Mouse (Mus musculus) thymus, adult 2 months (tissue): ENCODE measurements at regions not wholly inside any gene's neighbourhood (a gene's known extent, or its start where the extent isn't known, plus 50 kb on each side); places are given as distances from the start of the nearest gene placed in this dataset.

Experiments used
- DNase-seq: peaks from one replicate; pipeline ENCODE4 v3.0.0; 2021
- H3K27ac ChIP-seq: fragments of 200-500 bp; 2 replicates; pipeline ENCODE4 v1.5.1; 2012; ENCODE audit warnings: low read length, control low read depth; ENCODE audit not compliant: control insufficient read depth, insufficient read depth
- H3K27me3 ChIP-seq: fragments of 200-500 bp; 2 replicates; pipeline ENCODE4 v1.6.1; 2012; ENCODE audit warnings: mild to moderate bottlenecking, low read length, moderate library complexity, mixed read lengths; ENCODE audit not compliant: control insufficient read depth, insufficient read depth
- H3K36me3 ChIP-seq: fragments of 200-500 bp; 2 replicates; pipeline ENCODE4 v1.6.1; 2012; ENCODE audit warnings: mild to moderate bottlenecking, low read length, moderate library complexity; ENCODE audit not compliant: control insufficient read depth, insufficient read depth
- H3K4me1 ChIP-seq: fragments of 200-500 bp; replicated peaks from 2 replicates; pipeline ENCODE4 v1.6.1; 2012; ENCODE audit warnings: low read length; ENCODE audit not compliant: control insufficient read depth, insufficient read depth
- H3K4me3 ChIP-seq: fragments of 200-500 bp; 2 replicates; pipeline ENCODE4 v1.5.1; 2012; ENCODE audit warnings: mild to moderate bottlenecking, low read length, control low read depth, moderate library complexity; ENCODE audit not compliant: control insufficient read depth, insufficient read depth
- CTCF ChIP-seq: fragments of 200-500 bp; IDR thresholded peaks from 2 replicates; pipeline ENCODE4 v1.5.1; 2012; ENCODE audit warnings: mild to moderate bottlenecking, control low read depth, low read length, moderate library complexity, borderline replicate concordance; ENCODE audit not compliant: control insufficient read depth, poor library complexity, insufficient read depth; ENCODE audit errors: extremely low read depth
- POLR2A ChIP-seq: fragments of 200-500 bp; IDR thresholded peaks from 2 replicates; pipeline ENCODE4 v1.6.1; 2012; ENCODE audit warnings: mild to moderate bottlenecking, low read length, control low read depth, moderate library complexity; ENCODE audit not compliant: control insufficient read depth, poor library complexity, insufficient read depth; ENCODE audit errors: extremely low read depth
- WGBS: fragments of 180-500 bp; shearing (Covaris S2); methylation state at CpG from one replicate; pipeline ENCODE4 v1.1.7; 2018; 5-methylcytosine and 5-hydroxymethylcytosine counted together

DNA sequence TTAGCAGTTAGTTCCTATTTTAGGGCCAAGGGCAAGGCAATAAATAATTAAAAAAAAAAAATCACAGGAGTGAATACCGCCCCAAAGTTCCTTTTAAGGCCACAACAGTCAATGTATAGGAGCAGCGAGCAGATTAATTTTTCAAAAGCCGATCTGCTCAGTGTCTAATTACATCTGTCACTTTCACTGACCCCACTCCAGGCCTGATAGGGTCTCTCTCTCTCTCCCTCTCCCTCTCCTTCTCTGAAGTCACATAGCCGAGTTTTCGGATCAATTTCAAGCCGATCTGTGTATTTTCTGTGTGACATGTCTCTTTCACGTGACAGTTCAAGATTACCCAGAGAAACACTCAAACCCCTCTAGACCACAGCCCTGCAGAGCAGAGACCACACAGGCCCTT is 171.8 kb upstream of the Hmga2 start:
- no peak for TF ChIP-seq POLR2A
- no peak for DNase-seq
- no peaks in the 10 kb centered on the region for H3K27me3 ChIP-seq
- no peak overlapping the region for H3K27ac ChIP-seq
- H3K4me3 ChIP-seq = no peak overlapping the region
- WGBS = 73% methylated on average over 7 of the region's 7 CpGs
- H3K4me1 ChIP-seq = no peaks in the 10 kb centered on the region
- no peaks in the 10 kb centered on the region for H3K36me3 ChIP-seq

DNA sequence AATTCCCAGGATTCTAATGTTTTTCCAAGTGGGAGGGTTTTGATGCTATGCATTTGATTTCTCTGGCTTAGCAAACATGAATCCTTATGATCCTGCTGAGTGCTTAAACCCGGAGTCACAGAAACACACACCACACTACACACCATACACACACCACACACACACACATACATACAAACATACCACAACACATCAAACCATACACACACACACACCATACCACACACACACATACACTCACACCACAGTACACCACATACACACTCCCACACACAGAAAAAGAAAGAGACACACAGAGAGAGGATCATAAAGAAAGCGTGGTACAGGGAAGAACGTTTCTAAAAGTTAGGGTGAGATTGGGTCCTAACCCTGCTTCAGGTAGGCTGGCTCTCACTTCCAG is 171.1 kb upstream of the Hmga2 start:
- TF ChIP-seq POLR2A (no peak), CTCF (no peak)
- no peaks in the 10 kb centered on the region for H3K27me3 ChIP-seq
- no peaks in the 10 kb centered on the region for H3K36me3 ChIP-seq
- no peak overlapping the region for H3K4me3 ChIP-seq
- H3K4me1 ChIP-seq = no peaks in the 10 kb centered on the region
- DNase-seq = no peak
- WGBS = 81% methylated on average over 3 of the region's 3 CpGs
- no peak overlapping the region for H3K27ac ChIP-seq

DNA sequence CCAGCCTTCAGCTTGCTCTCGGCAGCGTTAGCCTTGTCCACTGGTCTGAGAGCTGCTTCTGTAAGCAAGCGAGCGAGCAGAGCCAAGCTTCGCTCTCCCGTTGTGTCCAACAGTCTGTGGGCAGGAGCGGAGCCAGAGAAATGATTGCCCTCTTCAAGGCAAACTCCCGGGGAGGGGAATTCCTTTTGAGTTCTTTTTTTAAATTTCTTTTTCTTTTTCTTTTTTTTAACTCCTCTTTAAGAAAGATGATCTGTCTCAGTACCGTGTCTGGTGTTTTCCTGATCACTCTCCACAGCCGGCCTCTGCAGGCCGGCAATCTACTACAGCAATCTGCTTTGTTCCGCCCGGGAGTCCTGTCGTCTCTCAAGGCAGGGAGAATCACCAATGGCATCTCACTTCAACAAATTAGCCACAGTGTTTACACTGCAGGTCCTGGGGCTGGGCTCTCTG is 170.6 kb upstream of the Hmga2 start:
- DNase-seq = no peak
- no peak overlapping the region for H3K27ac ChIP-seq
- 90% methylated on average over 14 of the region's 14 CpGs for WGBS
- H3K27me3 ChIP-seq = no peaks in the 10 kb centered on the region
- no peaks in the 10 kb centered on the region for H3K36me3 ChIP-seq
- no peaks in the 10 kb centered on the region for H3K4me1 ChIP-seq
- no peak overlapping the region for H3K4me3 ChIP-seq
- TF ChIP-seq POLR2A (no peak), CTCF (no peak)

DNA sequence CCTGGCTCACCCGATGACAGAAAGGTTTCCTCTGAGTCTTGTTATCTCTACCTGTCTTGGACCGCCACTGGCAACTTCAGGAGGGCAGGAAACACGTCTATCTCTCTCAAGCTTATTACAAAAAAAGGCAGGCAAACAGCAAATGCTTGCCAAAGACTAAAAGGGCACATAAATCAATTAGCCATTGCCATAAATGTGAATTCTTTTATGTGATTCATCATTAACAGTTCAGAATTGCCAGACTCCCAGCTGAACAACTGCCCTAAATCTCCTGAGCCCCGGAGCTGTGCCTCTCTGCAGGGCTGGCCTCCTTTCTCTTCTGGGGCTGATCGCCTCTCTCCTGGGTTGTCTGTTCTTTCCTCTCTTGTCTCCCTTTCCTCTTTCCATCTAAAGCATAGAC is 164.6 kb upstream of the Hmga2 start:
- no peaks in the 10 kb centered on the region for H3K4me1 ChIP-seq
- WGBS = 81% methylated on average over 5 of the region's 5 CpGs
- TF ChIP-seq POLR2A (no peak), CTCF (no peak)
- H3K27me3 ChIP-seq = no peaks in the 10 kb centered on the region
- no peak overlapping the region for H3K27ac ChIP-seq
- H3K36me3 ChIP-seq = no peaks in the 10 kb centered on the region
- H3K4me3 ChIP-seq = no peak overlapping the region
- no peak for DNase-seq

DNA sequence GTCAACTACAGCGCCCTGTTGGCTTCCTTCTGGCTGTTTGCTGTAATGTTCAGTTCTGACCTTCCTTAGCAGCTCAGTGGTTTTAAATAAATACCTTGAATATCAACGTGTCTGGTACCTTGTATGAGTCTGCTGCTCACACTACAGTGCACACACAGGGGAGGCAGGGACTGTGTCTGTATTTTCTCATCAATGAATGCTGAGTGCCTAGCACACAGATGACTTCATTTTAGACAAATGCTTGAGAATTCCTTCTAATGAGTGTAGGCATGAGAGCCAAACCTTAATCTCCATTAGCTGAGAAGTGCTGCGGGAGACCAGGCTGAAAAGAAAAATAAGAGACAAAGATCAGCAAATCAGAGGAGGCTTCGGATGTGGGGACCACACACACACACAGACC is 162.0 kb upstream of the Hmga2 start:
- Histone ChIP-seq H3K27me3 (no peaks in the 10 kb centered on the region), H3K27ac (no peak overlapping the region), H3K4me3 (no peak overlapping the region), H3K4me1 (no peaks in the 10 kb centered on the region), H3K36me3 (no peaks in the 10 kb centered on the region)
- TF ChIP-seq POLR2A (no peak), CTCF (no peak)
- WGBS = 89% methylated on average over 4 of the region's 4 CpGs
- no peak for DNase-seq

DNA sequence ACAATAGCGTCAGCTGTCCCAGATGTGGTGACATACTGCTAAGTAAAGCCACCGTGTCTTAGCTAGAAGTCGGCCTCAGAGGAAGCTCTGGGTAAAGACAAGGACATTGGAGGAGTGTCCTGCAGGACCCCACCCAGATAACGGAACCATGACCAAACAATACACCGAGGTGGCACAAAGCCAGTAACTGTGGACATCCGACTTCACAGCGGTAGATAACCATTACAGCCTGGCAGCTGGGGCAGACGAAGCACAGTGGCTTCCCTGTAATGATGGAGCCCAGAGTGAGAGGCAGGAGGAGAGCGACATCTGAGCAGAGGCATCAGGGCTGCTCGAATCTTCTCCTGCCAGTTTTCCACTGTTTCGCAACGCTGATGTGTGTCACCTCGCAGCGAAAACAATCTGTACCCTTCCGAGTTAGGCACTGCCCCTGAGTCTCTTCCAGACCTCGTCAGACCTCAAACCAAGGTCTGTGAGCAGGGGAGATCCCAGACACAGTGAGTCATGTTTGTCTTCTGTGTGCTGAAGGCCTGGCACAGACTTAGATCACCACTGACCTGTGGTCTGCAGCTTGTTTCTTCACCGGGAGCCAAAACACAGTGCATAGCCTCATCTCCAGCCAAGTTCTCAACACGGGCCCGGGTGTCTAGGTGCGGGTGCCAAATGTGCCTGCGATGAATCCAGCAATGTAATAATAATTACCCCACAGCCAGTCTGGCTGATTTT is 159.7 kb upstream of the Hmga2 start:
- H3K4me3 ChIP-seq = no peak overlapping the region
- no peaks in the 10 kb centered on the region for H3K27me3 ChIP-seq
- H3K4me1 ChIP-seq = no peaks in the 10 kb centered on the region
- H3K27ac ChIP-seq = no peak overlapping the region
- no peak for DNase-seq
- no peaks in the 10 kb centered on the region for H3K36me3 ChIP-seq
- TF ChIP-seq POLR2A = no peak
- TF ChIP-seq CTCF = no peak
- WGBS = 83% methylated on average over 21 of the region's 21 CpGs

DNA sequence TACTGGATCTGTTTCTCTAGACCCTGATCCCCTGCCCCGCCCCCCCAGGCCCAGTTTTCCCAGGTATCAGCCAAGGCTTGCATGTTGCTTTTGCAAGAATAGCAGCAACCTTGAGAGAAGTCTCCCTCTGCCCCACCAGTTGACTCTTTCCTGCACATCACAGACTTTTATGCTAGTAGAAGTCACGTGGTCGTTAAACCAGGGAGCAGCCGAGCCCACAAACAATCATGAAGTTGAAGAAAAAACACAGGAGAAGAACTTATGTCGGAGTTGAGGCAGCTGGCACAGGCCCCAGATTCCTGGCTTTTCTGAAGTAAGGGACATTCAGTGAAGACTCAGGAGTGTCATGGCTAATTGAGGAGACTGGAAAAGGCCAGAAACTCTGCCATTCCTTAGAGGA is 158.9 kb upstream of the Hmga2 start:
- DNase-seq = no peak
- 80% methylated on average over 5 of the region's 5 CpGs for WGBS

More for the DNA sequence above, 158.9 kb upstream of the Hmga2 start:
- no peak overlapping the region for H3K27ac ChIP-seq
- H3K27me3 ChIP-seq = no peaks in the 10 kb centered on the region
- H3K4me3 ChIP-seq = no peak overlapping the region
- TF ChIP-seq CTCF (no peak), POLR2A (no peak)
- H3K4me1 ChIP-seq = no peaks in the 10 kb centered on the region
- H3K36me3 ChIP-seq = no peaks in the 10 kb centered on the region
